Mouse (Mus musculus) thymus, postnatal 10 days (tissue): ENCODE results near the gene Arl8a.
"Not testable (repeated sequence)": the region's sequence is repeated elsewhere in the genome, so short reads cannot be mapped to it uniquely, and the experiment has no call there.

Source experiments
- DNase-seq, 2 experiments: peaks; one replicate each; pipeline ENCODE4 v3.0.0; 2021; ENCODE audit warnings: low spot score in 2 of 2

Arl8a gene

DNA sequence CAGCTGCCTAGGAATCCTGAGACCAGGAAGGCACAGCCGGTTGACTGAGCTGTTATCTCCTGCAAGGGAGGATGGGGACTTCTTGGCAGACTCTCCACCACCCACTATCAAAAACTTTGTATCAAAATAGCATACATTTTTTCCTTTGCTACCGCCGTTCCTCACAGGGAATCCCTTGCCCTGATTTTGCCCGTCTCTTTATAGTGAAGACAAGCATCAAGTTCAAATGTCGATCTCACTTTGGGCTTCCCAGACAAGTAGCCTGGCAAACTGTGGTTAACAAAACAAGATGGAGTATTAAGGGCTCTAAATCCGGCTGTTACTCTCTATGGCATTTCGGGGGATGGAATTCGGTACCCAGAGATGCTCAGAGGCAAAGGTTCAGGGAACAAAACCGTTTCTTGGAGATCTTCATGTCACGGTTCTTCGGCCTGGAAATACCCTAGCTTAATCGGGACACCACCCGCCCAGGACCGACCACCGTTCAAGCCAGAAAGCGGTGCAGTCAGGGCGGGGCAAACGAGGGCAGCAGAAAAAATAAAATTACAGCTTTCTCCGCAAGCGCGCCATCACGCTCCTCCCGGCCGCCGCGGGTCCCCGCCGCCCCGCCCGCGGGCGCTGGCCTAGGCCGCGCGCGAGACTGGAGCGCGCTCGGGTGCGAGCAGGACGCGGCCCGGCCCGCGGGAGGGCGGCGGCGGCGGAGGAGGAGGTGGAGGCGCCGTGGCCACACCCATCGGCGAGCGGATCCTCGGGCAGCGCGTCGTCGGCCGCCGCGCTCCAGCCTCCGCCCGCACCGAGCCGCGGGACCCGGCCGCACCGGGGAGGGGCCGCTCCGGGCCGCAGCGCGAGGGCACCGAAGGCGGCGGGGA, at the start of gene Arl8a:
Gene Arl8a, plus strand, starts transcription at position 748 of the 869 bp plus-strand sequence.
- DNase-seq: peak; percentile 54 to 72

DNA sequence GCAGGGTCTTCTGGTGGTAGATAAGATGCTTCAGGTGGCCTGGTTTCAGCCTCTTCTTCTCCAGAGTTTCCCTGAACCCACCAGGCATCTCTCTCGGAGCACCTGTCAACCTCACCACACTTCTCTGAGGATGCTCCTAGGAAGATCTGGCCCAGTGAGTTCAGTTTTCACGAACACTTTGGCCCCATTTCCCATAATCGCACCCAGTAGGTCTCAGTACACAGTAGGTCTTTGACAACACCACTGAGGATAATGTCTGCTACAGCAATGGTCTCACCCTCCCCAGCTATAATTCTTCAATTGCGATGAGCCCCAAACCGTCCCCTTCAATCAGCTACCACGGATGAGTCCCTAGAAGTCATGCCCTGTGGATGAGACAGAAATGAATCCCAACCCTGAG, 49.2 kb upstream of the Arl8a start:
- no peak for DNase-seq

DNA sequence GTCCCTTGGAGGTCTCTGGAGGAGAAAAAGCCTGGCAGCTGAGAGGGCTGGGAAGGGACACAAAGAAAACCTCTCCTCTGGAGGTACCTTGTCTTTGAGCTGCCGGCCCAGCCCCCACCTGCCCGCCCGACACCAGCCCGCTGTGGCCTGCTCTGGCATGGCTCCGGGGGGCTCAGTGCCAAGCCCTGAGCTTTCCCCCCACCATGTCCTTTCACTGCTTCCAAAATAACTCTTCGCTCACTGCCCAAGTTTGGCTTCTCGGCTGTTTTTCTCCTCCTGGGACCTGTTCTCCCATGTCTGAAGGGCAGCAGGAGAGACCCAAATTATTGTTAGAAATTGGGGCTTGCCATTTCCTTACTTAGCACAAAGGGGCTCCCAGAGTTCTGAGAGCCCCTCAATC, 48.2 kb upstream of the Arl8a start:
- no peak for DNase-seq

DNA sequence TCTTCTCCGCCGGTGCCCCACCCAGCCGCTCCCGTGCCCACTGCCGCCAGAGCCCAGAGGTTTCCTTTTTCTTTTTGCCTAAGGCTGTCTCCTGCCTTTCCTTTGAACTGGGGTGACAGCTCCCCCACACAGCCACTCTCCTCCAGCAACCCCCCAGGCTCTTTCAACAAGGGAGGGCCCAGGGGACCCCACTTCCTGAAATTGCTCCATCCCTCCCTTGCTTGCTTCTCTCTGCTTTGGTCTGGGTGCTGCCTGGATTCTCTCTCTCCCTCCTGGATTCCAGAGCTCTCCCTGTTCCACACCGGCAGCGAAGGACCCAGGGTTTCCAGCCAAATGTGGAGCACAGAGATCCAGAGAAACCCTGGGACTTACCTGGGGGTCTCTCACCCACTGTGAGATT, 46.2 kb upstream of the Arl8a start:
- DNase-seq: no peak

DNA sequence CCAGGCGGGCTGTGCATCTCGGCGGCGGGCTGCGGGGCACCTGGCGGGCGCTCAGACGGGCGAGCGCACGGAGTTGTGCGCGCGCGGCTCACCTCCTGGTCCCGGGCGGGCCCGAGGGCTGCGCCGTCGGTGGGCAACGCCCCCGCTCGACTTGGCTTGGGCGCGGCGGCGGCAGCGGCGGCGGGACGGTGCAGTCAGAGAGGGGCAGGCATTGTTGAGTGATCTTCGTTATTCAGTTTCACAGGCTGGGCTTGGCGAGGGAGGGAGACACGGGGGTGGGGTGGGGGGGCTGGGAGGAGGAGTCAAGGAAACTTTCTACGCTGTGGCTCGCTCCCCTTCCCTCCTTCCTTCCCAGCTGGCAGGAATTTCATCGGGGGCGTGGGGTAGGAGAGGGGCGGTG, 41.5 kb upstream of the Arl8a start, which contains the start of gene Lgr6:
Gene Lgr6, minus strand, starts transcription at position 153 of the 400 bp plus-strand sequence.
- peak in 1 of 2 experiments; percentile 30 for DNase-seq

DNA sequence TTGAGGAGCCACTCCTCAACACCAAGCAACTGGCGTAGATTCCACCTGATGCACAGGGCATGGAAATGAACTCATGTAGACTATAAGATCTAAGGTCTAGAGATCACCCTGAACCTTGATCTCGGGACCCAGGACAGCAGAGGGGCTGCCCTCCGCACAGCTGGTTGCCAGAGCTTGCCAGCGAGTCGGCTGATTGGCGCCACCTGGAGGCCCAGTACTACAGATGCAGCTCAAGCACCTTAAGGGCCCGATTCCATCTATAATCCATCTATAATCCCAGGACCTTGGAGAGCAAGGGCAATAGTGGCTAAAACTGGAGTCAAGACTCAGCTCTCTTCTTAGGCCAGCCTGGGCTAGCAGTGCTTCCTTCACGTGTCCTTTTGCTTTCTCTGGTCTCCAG, 40.7 kb upstream of the Arl8a start:
- DNase-seq: peak; percentile 50 to 84

DNA sequence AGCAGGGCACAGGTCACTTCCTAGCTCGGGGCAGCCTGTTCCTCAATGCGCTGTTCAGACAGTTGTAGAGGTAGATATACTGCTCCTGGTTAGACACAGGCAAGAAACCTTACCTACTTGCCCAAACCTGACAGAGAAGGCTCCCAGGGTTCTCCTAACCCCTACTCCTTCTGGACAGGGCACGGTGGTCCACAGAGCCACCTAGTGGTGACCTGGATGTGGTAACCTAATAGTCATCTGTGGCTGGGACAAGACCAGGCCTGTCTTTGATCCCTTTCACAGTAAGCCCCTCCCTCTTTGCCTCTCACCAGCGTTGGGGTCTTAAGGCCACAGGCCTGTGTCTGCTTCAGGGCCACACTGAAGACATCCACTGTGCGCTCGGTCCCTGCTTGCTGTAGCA, 38.0 kb upstream of the Arl8a start:
- peak in 1 of 2 experiments; percentile 42 for DNase-seq

DNA sequence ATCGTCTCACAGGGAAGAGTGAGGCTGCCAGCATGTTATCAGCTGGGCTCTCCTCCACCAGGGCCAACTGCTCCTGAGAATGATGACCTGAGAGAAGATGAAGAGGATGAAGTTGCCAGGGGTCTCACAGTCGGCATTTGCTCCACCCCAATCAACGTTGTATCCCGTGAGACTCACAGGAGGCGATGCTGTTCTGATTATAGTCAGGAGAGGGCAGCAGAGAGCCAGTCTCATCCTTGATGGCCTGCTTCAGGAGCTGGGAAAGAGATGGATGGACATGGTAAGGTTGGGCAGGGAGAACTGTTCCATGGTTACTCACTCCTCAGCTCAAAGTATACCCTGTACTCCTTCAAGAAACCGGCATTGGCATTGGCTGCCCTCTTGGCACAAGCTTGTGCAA, 36.5 kb upstream of the Arl8a start:
- peak; percentile 56 to 69 for DNase-seq

DNA sequence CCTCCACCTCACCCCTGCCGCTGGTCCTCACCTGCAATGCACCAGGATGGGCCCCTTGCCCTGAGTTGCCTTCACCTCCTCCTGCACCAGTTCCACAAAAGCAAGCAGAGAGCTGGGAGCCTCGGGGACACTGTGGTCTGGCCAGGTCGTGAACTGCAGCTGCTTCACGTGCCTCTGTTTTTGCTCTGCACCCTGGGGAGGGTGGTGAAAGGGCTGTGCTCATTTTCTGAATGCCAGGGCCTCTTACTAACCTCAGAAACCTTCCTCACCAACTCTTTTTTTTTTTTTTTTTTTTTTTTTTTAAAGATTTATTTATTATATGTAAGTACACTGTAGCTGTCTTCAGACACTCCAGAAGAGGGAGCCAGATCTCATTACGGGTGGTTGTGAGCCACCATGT, 35.4 kb upstream of the Arl8a start:
- DNase-seq: not testable (repeated sequence)

DNA sequence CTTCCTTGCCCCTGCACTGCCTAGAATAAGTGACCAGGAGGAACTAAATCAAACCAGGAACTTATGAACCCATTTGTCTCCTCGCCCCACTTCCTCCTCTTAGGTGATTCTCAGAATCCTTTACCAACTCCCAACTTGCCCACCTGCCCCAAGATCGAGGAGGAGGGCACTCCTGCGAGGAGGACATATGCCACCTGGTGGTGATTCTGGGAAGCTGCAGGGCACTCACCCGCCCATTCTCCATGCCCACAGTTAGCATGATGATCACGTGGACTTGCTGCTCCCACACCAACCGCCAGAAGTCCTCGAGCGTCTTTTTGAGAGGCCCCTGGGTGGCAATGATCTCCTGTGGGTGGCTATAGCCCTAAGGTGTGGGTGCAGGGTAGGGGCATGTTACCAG, 34.0 kb upstream of the Arl8a start:
- peak; percentile 55 to 69 for DNase-seq

DNA sequence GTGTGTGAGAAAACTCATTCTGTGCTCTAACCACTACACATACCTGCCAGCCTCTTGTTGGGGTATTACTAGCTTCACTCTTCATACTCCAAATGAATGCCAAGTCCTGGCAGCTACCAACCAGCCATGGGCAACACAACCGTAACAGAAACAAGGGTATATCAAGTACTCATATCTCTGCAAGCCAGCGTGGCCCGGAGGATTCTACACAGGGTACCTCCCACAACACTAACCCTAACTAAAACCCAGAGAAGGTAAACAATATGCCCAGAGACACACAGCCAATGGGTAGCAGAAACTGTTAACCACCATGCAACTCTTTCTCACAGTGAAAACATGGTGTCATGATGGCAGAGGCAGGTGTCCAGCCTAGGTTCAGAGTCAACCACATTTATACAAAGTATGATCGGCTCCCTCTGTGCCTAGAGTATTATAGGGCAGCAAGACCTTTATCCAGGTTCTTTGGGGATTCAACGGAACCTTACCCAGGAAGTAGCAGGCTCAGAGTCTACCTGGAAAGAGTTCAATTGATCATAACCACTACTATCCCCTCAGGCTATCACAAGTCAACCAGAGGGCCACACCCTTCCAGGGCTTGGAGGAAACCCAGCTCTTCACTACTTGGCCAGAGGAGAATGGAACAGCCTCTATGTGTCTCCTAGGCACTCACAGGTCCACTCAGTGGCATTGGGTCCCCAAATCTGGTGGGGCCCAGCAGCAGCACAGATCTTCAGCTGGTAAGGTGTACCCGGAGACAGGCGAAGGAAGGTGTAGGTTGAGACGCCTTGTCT, 21.9 kb upstream of the Arl8a start:
- no peak for DNase-seq

DNA sequence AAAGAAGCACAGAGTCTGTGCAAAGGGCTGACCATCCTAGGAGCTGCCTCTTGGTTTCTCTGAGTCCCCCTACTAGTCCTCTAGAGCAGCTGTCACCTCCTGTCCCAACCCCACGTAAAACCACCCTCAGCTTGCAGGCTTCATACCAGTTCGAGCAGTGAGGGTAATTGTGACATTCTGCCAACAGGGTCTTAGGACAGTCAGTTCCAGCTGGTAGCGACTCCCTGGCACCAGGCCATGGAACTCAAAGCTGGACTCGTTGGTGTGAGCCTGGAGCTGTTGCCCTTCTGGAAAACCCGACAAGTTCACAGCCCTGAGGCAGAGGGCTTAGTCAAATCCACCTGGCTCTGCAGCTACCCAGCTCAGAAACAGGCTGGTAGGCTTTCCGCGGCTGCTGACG, 20.6 kb upstream of the Arl8a start:
- DNase-seq: no peak

DNA sequence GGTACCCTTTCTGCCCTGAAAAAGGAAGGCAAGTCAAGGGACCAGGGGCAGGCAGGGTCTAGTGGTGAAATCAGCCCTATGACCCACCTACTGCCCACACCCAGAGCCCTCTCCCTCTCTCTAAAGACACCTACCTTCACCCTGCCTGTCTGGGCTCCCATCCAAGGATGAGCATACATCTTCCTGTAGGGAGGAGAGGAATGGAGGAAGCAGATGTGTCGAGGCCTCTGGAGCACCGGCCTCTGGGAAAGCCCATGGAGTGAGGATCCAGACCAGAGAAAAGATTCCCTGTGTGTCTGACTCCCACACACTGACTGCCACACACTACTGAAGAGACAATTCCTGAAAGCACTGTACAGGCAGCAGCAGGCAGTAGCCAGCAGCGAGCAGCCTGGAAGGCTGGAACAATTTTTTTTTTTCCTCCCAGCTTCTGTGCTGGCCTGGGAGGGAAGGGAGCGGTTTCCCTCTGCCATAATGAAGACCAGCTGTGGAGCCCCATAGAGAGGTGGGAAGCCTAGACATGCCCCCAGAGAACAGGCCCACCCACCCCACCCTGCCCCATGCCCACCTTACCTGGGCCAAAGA, 20.1 kb upstream of the Arl8a start:
- DNase-seq: no peak

DNA sequence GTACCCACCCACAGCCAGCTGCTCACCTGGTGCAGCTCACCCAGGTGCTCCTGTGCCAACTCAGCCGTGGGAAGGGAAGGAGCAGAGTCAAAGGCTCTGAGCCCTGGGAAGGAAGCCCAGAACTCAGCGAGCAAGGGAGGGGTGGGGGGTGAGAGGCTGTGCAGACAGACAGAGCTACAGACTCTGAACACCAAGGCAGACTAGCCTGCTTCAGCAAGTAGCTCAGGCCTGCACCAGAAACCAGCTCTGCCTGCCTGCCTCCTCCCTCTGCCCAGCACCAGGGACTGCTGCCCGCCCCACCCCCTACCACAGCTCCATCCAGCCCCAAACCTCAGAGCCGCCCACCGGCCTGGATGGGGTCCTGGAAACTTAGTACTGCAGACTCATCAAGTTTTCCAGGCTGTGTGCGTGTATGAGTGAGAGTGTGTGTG, 18.6 kb upstream of the Arl8a start:
- DNase-seq: peak in 1 of 2 experiments; percentile 49

DNA sequence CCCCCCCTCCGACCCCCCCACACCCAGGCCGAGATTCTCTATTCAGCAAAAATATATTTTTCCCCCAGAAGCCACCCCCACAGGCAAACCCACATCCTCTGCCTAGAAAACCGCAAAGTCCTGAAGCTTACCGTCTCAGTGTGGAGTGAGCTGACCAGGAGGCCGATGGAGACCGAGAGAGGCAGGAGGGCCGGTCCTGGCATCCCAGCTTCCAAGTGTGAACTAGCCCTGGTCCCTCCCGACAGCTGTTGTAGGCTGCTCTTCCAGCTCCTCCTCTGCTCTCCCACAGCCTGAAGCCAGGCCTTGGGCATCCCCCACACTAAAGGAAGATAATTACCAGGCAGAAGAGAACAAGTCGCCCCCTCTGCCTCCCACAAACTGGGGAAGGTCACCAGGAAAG, 17.6 kb upstream of the Arl8a start:
- DNase-seq: peak; percentile 42 to 47

DNA sequence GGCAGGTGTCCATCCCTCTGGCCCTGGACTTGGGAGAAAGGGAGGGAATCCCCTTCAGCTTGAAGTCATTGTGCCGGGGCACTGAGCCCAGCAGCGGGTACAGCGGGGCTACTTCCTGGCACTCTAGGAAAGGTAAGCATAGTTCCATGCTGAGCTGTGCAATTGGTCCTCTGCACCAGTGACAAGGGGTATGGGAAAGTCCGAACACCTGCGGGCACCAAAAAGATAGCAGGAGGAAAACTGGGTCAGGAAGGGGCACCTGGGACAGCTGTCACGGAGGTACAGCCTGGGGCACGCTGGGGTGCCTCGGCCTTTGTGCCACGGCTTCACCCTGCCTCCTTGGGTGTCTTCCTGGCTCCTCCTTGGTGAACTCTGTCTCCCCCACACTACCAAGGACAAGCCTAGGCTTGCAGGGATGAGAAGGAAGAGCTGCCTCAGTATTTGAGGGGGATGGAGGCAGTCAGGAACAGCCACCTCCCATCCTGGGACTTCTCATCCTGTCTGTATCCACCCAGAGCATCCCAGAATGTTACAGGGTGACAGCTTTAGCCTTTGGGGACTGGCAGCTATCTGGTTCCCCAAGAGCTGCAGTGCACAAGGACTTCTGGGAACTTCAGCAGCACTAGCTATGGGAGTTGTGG, 17.0 kb upstream of the Arl8a start:
- peak; percentile 41 to 56 for DNase-seq

DNA sequence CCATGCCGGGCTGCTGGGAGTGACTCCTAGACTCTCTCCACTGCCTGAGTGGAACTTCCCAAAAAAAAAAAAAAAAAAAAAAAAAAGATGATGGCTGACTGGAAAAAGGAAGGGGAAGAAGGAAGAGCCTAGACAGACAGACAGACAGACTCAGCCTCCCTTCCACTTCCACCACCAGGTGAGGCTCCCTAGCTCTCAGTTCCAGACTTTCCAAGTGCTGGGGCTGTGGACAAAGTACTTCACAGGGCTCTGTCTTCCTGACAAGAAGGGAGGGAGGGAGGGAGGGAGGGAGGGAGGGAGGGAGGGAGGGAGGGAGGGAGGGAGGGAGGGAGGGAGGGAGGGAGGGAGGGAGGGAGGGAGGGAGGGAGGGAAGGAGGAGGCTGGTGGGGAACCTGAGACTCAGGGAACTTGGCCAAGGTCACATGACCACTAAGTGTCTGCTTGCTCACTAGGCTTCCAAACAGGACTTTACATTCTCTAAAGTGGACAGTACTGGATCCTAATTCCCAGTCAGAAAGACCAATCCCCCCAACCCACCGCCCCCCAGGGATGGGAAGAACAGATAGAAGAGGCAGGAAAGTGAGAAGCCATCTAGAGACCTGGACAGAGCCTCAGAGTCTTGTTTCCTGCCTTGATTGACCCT, 16.1 kb upstream of the Arl8a start:
- DNase-seq: no peak

DNA sequence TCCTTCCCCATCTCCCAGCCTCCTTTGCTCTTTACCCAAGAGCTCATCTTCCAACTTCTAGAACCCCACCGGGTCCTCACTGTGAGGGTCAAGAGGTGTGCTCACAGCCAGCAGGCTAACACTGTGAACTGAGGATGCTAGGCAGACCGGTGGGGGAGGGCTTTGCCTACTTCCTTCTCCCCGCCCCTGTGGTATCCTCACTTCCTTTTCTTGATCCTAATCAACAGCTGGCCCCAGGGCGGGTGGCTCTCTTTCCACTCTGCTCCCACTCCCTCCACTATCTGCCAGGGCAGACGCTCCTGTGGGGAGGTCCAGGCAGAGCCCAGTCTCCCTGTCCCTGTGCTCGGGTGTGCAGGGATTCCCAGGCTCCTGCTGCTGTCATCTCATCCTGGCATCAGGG, 15.6 kb upstream of the Arl8a start:
- peak; percentile 76 to 77 for DNase-seq

DNA sequence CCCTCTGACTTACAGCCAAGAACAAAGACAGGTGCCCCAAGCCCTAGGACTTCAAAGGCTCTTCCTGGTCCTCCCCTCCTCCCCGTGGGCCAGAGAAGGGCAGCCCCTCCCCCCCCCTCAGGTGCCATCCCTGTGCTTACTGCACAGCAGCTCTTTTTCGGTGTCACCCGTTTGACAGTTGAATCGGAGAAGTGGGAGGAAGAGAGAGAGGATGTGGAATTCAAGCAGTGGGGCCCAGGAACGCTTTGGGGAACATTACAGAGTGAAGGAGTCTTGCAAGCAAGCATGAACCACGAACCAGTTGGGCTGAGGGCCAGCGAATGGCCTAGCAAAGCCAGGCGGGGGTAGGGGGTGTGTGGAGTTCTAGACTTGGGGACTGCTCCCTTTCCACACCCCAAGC, 15.1 kb upstream of the Arl8a start:
- DNase-seq: peak; percentile 63 to 64

DNA sequence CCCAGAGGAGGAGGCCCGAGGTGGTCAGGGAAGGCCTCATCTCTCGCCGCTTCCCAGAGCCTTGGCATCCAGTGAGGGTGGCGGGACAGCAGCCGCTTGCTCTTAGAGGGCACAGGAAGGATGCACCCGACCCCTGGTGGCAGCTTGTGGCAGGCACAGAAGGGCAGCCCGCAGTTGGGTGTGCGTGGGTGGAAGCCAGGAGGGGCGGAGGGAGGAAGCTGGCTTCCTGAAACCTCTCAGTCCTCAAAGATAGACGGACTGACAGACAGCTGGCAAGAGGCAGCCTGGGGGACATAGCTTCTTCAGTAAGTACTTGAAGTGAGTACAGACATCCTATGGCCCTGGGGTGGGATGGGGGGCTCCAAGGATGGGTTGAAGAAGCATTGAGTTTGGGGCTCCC, 14.2 kb upstream of the Arl8a start, which contains the start of gene Ptpn7:
Gene Ptpn7, plus strand, starts transcription at position 228 of the 400 bp plus-strand sequence.
- DNase-seq: peak; percentile 96 to 97

DNA sequence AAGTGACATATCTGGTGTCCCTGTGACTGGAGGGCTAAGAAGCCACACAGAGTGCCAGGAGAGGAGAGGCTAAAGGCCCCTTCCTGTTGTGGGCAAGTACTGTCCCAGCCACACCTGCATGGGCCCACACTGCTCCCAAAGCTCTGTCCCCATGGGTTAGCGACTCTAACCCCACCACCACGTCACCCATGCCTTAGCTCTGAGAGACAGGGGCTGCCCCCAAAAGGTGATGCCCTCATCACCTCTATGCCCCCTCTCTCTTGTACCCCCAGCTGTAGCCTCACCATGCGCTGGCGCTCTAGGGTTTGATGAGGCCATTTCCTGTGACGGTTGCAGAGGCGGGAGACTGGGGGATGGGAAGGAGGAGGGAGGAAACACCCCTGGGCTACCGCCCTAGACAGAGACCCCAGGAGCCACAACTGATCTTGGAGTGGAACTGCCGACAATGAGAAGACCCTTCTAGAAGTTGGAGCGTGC, 13.7 kb upstream of the Arl8a start:
- DNase-seq: peak; percentile 84 to 90
